Mouse (Mus musculus): Measurements from ENCODE around the gene Hells.

DNA sequence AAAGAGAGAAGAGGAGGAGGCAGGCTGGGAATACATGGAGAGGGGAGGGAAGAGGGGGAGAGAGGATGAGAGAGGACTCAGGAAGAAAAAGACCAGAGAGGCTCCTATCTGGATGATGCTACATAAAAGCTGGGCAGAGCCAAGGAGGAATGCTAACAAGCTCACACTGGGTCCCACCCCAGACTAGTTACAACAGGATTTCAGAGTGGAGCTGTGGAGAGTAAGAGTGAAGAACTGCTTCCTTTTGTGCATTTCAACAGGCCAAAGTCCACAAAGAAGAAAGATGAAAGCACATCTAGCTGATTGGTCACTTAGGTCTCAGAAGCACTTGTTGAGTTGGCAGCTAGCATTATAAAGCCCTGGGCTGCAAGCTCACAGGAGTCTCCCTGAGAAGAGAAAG, 45.6 kb downstream of the Hells start:
- no peak for TF ChIP-seq CTCF (IDR thresholded peaks at IDR 0.05; ENCODE audit: borderline replicate concordance, control insufficient read depth, extremely low read depth, insufficient read depth, low read length, poor library complexity)
- no peak for TF ChIP-seq POLR2A (IDR thresholded peaks at IDR 0.05; ENCODE audit: control insufficient read depth, extremely low read depth, insufficient read depth, low read length, poor library complexity)

All from thymus, adult 2 months (tissue).